Mouse (Mus musculus) forebrain, embryonic 13.5 days (tissue): ENCODE results near the gene Tppp2. TPM values are rescaled to one million over a fixed set of nuclear protein-coding genes. Genes with fewer than 3 reads are reported as not detected.

ENCODE experiments used
- polyA plus RNA-seq: library from polyadenylated mRNA; unstranded; fragments of >200 nt; fragmentation: Nextera tagmentation; extraction: Ambion mirVana; gene quantifications from 2 replicates; pipeline ENCODE4 v1.2.1, GENCODE M21; 2015

The Tppp2 gene
- polyA plus RNA-seq, 1 experiment from 2014 or later: not detected

Other genes starting within 250 kb of the Tppp2 start
- gene Gm17079, start 223.0 kb upstream of the Tppp2 start, polyA plus RNA-seq: not detected in 2 replicates
- not detected in 2 replicates for gene Gm5800, start 201.2 kb upstream of the Tppp2 start, polyA plus RNA-seq
- not detected in 2 replicates for gene Ang4, start 144.8 kb upstream of the Tppp2 start, polyA plus RNA-seq
- gene AY358078, start 118.4 kb upstream of the Tppp2 start, polyA plus RNA-seq: not detected in 2 replicates
- gene Ear6, start 64.7 kb upstream of the Tppp2 start, polyA plus RNA-seq: not detected in 2 replicates
- gene Mettl17, start 33.6 kb upstream of the Tppp2 start, polyA plus RNA-seq: 60.5 and 76.5 TPM in 2 replicates
- 1.3 and 1.5 TPM in 2 replicates for gene Slc39a2, start 25.5 kb upstream of the Tppp2 start, polyA plus RNA-seq
- 98.2 and 99.0 TPM in 2 replicates for gene Ndrg2, start 4.3 kb upstream of the Tppp2 start, polyA plus RNA-seq
- gene Rnase13, start 4.3 kb downstream of the Tppp2 start, polyA plus RNA-seq: not detected in 2 replicates
- 75.9 and 84.7 TPM in 2 replicates for gene Arhgef40, start 66.3 kb downstream of the Tppp2 start, polyA plus RNA-seq
- 0.63 and 0.96 TPM in 2 replicates for gene Tmem253, start 97.2 kb downstream of the Tppp2 start, polyA plus RNA-seq
- 52.3 and 58.6 TPM in 2 replicates for gene Zfp219, start 102.3 kb downstream of the Tppp2 start, polyA plus RNA-seq
- gene Olfr221, start 124.0 kb downstream of the Tppp2 start, polyA plus RNA-seq: not detected in 2 replicates
- gene Hnrnpc, start 185.6 kb downstream of the Tppp2 start, polyA plus RNA-seq: 830 and 894 TPM in 2 replicates
- gene Rpgrip1, start 192.3 kb downstream of the Tppp2 start, polyA plus RNA-seq: 82.5 and 91.0 TPM in 2 replicates